Mouse (Mus musculus): ENCODE results near the gene Hsd17b6.

- TF ChIP-seq CTCF (IDR thresholded peaks at IDR 0.05; ENCODE audit: borderline replicate concordance, extremely low read depth, insufficient read depth, insufficient read length) (no peak), POLR2A (IDR thresholded peaks at IDR 0.05; ENCODE audit: borderline replicate concordance, extremely low read depth, insufficient read depth, insufficient read length, poor library complexity, severe bottlenecking) (no peak)
Measured at GRCm38 (mm10) chr10:127975503-127975902, 31.9 kb downstream of the Hsd17b6 start.
